Mouse (Mus musculus): ENCODE results near the gene Slc18a3.

Gene Slc18a3

GRCm38 (mm10) chr14:32463211-32464040 is 1.2 kb downstream of the Slc18a3 start:
- DNase-seq (ENCODE audit: low spot score): no peak

DNA sequence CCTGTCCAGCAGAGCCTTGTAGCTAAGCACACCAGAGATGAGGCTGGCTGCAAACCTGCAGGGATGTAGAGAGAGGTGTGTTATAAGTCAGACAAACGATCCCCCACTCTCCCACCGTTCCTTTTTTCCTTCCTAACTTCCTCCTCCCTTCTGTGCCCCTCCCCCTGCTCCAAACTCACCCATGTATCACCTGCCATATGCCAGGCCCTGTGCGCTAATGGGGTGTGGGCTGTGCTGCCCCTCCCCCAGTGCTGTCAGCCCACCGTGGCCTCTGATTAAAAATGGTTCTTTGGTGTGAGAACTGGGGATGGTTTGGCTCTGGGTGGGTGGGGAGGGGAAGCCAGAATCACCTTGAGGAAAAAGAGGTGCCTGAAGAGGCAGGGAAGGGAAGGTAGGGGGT is 12.1 kb downstream of the Slc18a3 start:
- no peak for DNase-seq (ENCODE audit: low spot score)

DNA sequence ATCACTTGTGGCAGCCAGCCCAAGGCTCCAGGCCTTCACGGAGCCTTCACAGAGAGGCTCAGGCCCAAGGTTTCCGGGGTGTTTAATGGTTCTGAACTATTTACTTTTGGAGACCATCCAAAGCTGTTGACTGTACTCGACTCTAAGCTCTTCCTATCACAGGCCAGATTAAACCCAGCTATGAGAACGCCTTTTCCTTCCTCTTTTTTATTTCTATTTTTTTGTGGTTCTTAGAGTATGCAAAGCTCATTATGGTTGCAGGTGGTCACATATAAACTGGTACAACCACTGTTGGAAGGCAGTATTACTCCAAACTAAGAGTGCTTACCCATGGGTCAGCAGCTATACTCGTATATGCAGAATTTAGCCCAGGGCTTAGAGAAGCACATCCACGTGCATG is 17.7 kb downstream of the Slc18a3 start:
- DNase-seq (ENCODE audit: low spot score): no peak

GRCm38 (mm10) chr14:32443446-32443845 is 21.2 kb downstream of the Slc18a3 start:
- no peak for DNase-seq (ENCODE audit: low spot score)

DNA sequence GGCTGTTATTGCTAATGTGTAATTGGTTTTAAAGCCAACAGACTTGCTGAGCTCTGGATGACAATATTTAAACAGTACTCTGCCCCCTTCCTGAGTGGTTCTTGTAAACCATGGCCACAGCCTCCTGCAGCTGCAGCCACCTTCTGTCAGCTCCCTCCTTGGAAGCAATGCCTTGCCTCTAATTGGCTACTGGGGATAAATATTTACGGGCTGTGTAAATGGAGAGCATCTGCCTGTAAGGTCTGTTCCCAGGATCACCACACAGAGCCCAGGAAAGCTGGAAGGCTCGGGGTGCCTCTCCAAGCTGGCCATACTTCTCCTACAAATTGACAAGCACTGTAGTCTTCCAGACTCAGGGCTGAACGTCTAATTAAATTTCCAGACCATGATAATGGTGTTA is 24.9 kb downstream of the Slc18a3 start:
- no peak for DNase-seq (ENCODE audit: low spot score)

DNA sequence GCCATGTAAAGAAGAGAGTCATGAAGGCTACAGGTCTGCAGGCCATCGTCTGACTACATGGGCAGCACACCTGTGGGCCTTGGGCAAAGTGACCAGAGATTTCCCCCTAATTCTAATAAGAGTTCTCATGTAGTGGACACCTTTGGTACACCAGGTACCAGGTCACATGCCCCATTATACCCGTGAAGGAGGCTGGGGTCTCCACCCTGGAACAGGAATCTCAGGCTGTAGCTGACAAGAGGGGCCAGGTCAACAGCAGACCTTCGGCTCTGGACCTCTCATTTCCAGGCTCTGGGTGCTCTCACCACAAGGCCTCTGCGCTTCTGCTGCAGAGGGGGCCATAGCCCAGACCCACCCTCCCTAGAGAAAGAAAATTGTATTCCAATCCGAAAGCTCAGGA is 25.3 kb downstream of the Slc18a3 start:
- DNase-seq (ENCODE audit: low spot score): no peak

DNA sequence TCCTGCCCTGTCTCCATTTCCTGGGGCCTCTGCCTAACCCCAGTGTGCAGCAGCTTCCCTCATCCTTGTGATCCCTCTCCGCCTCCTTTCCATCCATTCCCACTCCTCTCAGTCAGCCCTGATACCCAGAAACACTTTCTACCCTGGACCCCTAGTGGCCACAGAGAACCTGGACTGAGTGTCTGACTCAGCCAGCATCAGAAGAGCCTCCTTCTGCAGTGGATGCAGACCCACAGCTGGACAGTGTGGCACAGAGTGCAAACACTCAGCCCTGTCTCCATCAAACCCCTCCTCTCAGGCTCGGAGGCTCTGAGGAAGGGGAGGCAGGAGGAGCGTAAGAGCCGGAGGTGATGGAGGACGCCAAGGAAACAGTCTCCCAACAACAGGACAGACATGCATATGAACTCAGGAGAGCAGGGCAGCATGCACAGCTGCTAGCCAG is 27.3 kb downstream of the Slc18a3 start:
- no peak for DNase-seq (ENCODE audit: low spot score)

DNA sequence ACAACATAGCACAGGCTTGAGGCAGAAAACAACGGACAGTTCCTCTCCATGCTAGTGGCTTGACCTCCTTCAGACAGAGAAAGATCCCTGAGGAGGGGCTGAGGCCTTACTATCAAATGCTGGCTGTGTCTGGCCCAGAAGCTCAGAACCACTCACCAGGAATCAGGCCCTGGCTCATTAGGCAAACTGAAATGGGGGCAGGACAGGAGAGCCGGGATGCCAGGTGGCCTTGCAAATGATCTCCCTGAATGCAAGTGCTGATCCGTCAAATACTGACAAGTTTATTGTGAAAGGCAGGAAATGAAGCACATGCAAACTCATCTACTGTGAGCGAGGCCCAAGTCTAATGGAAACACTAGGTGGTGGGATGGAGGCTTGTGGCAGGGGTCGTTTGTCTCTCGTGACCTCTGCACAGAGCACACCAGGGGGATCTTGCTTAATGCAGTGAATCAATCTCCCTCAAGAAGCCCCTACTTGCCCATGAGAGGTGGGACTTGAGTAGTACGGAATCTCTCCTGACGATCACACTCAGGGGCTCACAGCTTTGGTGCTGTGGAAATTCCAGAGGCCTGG is 35.5 kb downstream of the Slc18a3 start:
- DNase-seq (ENCODE audit: low spot score): no peak

DNA sequence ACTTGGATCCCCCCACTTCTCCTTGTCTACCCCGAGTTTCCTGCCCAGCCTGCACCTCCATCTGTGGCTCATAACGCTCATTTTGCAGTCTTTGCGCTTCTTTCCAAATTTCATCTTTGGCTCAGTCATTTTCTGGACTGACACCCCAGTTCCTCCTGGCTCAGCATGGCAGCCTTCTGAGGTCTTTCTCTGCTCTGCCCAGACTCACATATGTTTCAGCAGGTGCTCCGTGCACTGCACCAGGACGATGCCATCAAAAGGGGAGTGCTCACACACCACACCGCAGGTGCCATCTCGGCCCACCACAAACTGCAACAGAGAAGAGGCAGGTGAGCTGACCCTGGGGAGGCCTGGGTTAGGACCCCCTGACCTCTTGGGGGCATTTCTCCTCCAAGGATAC is 40.7 kb downstream of the Slc18a3 start:
- no peak for DNase-seq (ENCODE audit: low spot score)

- DNase-seq (ENCODE audit: low spot score): no peak
Measured at GRCm38 (mm10) chr14:32418747-32419146, 45.9 kb downstream of the Slc18a3 start.
